Mouse (Mus musculus): ENCODE measurements around the gene Ptgdr2. TPM values are rescaled to one million over a fixed set of nuclear protein-coding genes. Genes with fewer than 3 reads are reported as not detected.

Ptgdr2 gene
- 0.23 TPM in 1 of 2 replicates, not detected in the other for total RNA-seq (2017)

DNA sequence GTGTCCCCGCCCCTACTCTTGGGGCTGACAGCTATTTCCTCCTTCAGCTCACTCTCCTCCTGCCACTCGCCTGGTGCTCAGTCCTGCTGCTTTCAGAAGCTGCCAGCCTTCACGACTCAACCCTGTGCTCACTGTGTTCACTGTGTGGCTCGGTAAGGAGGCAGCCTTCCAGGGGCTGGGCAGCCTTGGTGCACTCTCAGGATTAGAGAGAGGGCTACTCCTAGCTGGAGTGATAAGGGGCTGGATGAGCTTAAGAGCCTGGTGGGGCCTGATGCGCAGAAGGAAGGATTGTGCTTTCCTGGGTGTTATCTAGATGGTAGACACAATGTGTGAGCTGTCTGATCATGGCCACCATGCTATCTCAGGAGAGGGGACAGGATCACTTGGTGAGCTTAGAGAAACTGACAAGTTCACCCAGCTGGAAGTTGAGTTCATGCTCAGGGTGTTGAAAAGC lies at the start of gene Ptgdr2:
Gene Ptgdr2 (plus strand): TSS at position 51 of the 454 bp plus-strand sequence.
- no peak for ATAC-seq (replicated peaks; ENCODE audit: low read depth, poor library complexity, severe bottlenecking)

DNA sequence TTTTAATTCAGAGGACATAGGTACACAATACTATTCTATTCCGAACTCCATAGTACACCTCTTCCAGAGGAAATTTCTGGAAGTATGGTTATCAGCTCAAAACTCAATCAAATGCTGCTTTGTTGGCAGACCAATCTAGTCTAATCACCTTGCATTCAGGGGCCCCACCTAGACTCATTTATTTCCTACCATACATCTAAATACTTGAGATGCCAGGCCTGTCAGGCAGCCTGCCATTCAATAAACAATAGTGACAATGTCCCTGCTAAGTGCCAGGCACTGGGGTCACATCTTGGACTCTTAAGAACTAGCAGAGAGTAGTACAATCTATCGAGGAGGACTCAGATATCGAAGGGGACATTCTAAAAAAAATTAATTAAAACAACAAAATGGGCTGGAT lies 44.8 kb upstream of the Ptgdr2 start:
- ATAC-seq (replicated peaks; ENCODE audit: low read depth, poor library complexity, severe bottlenecking) = no peak

GRCm38 (mm10) chr19:10895016-10895528 lies 41.9 kb upstream of the Ptgdr2 start, which contains the start of gene Prpf19:
TSS of gene Prpf19 (plus strand) at chr19:10895231.
- ATAC-seq (replicated peaks; ENCODE audit: low read depth, poor library complexity, severe bottlenecking) = peak; percentile 96

- ATAC-seq (replicated peaks; ENCODE audit: low read depth, poor library complexity, severe bottlenecking) = no peak
Measured at GRCm38 (mm10) chr19:10895708-10896107, 41.3 kb upstream of the Ptgdr2 start.

DNA sequence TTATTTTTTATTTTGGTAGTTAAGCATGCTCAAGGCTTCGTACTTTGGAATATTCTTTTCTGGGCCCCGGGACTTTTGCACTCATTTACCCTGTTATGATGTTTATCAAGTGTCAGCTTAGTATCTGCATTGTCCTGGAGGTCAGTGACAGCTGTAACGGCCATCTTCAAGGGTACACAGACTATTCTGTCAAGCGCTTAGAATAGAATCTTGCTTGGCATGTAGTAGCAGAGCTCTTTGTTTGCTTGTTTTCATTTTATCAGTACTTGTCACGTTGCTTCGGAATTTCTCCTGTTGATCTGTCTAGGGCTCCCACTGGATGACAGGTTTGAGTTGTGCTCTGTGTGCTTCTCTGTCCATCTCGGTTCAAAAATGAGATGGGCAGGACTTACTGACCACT lies 40.1 kb upstream of the Ptgdr2 start:
- ATAC-seq (replicated peaks; ENCODE audit: low read depth, poor library complexity, severe bottlenecking) = no peak

- no peak for ATAC-seq (replicated peaks; ENCODE audit: low read depth, poor library complexity, severe bottlenecking)
Measured at GRCm38 (mm10) chr19:10897491-10897890, 39.5 kb upstream of the Ptgdr2 start.

GRCm38 (mm10) chr19:10900315-10900714 lies 36.6 kb upstream of the Ptgdr2 start:
- no peak for ATAC-seq (replicated peaks; ENCODE audit: low read depth, poor library complexity, severe bottlenecking)

DNA sequence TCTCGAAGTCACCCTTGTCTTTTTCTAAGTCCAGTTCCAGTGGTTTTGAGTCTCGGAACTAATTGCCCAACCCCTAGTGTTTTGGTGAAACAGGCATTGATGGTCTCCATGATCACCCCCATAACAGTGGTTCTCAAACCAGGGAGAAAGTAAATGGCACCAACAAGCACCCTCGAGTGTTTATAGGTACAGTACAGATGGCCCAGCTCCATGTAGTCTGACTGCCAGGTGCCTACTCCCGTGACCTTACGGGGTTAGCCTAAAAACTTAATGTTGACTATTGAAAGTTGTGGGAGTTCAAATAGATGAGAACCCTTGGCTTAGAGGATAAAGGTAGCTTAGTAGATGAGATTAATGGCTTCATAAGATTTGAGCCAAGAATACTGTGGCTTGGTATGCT lies 35.9 kb upstream of the Ptgdr2 start:
- ATAC-seq (replicated peaks; ENCODE audit: low read depth, poor library complexity, severe bottlenecking) = no peak

- ATAC-seq (replicated peaks; ENCODE audit: low read depth, poor library complexity, severe bottlenecking) = no peak
Measured at GRCm38 (mm10) chr19:10904512-10904911, 32.4 kb upstream of the Ptgdr2 start.

- no peak for ATAC-seq (replicated peaks; ENCODE audit: low read depth, poor library complexity, severe bottlenecking)
Measured at GRCm38 (mm10) chr19:10904927-10905727, 31.8 kb upstream of the Ptgdr2 start.

DNA sequence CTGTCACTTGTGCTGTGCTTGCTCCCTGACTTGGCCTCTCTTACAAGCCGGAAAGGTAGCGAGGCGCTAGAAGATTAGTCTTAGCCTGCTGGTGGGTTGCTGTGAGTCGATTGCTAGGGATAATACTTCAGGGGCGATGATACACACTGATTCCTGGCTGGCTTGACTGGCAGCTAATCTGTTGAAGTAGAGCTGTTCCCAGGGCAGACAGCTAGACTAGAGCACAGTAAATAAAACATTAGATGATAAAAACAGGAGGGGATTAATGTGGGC lies 31.3 kb upstream of the Ptgdr2 start:
- ATAC-seq (replicated peaks; ENCODE audit: low read depth, poor library complexity, severe bottlenecking) = no peak

DNA sequence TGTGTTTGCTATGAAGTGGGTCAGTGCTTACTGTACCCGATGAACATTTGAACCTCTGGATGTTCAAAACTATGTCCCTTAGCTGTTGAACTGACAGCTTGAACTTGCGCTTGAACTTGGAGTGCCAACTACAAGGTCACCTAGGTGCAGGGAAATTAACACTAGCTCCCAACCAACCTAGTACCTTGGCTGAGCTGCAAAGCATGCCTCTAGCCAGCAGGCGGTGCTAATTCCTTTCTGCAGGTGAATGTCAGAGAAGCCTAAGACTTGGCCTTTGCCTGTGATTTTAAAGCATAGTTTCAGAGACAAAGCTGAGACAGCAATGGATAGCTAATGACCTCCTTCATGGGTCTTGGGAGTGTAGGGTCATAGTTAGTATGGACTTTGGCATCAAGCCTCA lies 29.1 kb upstream of the Ptgdr2 start:
- ATAC-seq (replicated peaks; ENCODE audit: low read depth, poor library complexity, severe bottlenecking) = peak; percentile 69

GRCm38 (mm10) chr19:10909087-10909721 lies 27.8 kb upstream of the Ptgdr2 start:
- no peak for ATAC-seq (replicated peaks; ENCODE audit: low read depth, poor library complexity, severe bottlenecking)

GRCm38 (mm10) chr19:10914291-10914690 lies 22.7 kb upstream of the Ptgdr2 start:
- ATAC-seq (replicated peaks; ENCODE audit: low read depth, poor library complexity, severe bottlenecking) = peak; percentile 84

DNA sequence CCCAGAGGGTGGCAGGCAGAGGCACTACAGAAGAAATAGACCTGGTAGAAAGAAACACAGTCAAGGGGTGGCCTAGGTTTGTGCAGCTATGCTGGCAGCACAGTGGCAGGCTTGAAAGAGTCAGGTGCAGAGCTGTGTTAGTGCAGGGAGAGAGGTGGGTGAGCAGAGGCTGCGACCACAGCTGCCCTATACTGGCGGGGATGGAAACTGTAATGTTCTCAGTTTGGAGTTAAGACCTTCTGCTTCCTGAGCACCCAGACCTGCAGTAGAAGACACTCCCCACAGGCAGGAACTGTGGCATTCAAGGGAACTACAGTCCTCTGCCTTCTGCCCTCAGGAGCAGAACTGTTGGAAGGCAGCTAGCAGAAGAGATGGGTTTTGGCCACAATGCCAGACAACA lies 22.1 kb upstream of the Ptgdr2 start:
- peak; percentile 65 for ATAC-seq (replicated peaks; ENCODE audit: low read depth, poor library complexity, severe bottlenecking)

DNA sequence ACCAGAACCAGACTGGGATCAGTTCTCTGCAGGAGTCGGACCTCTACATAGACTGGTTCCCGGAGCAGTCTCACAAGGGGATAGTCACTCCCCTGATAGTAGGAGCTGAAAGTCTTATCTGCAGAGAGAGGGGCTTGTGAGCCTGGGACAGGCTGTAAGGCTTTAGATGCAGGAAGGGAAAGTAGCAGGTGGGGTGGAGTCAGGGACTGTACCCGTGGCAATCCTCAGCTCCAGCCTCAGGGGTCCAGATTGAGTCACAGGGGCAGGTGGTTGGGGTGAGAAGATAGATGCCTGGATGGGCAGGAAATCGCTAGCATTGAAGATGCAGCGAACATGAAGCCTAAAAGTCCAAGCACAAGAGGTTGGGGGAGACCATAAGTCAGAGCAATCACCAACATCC lies 20.5 kb upstream of the Ptgdr2 start:
- no peak for ATAC-seq (replicated peaks; ENCODE audit: low read depth, poor library complexity, severe bottlenecking)

DNA sequence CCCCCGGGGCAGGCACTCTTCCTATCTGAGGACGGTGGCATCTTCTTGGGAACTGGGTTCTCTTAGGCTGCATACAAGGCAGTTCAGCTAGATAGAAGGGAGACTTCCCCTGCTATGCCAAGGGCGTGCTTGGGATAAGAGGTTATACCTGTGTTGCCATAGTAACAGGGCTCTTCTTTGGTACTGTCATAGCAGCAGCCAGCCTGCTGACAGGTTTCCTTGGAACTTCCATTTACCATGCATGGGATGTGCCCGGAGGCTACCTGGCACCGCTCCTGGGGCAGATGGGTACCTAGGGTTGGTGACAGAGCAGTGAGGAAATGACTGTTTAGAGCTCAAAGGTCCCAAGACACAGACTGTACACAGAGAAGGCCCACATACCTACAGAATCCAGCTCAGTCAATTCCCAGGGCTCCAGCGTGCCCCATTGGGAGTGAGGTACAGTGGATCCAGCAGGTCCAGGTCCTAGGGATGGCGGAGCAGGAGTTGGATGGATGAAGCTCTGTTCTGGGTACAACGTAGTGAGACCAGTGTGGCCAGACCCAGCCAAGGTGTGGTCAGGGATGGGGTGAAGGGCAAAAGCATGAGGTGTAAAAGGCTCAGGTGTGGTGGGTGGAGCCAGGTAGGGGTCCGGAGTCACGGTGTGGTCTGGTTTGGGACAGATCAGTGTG lies 18.5 kb upstream of the Ptgdr2 start:
- no peak for ATAC-seq (replicated peaks; ENCODE audit: low read depth, poor library complexity, severe bottlenecking)

DNA sequence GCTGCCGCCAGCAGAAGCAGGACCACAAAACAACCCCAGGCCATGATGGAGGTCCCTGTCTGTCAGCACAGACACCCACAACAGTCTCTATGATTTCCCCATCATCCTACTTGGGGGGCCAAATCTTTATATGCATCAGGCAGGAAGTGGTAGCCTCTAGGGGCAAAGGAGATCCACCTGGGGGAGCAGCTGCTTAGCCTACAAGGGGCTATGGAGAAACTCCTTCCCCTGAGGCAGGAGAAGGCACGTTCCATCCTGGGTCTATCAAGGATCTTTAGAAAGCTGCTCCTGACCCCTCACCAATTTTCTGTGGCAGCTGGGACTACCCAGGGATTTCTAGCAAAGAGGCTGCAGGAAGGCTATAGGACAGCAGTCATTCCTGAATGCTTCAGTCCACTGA lies 16.4 kb upstream of the Ptgdr2 start, which contains the start of gene Zp1:
Gene Zp1 (minus strand): TSS at position 101 of the 400 bp plus-strand sequence.
- no peak for ATAC-seq (replicated peaks; ENCODE audit: low read depth, poor library complexity, severe bottlenecking)

DNA sequence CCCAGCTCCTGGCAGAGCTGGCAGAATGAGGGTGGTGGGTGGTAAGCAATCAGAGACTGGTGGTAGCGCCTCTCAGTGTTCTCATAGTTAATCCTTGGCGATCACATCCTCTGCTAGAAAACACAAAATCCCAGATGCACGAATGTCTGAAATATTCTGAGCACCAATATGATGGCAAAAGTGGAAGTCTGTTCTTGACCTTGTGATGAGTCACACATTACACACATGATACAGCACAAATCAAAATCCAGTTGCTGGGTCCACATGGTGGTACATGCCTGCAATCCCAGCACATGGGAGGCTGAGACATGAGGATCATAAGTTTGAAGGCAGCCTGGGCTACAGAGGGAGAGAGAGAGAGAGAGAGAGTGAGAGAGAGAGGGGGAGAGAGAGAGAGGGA lies 15.9 kb upstream of the Ptgdr2 start:
- ATAC-seq (replicated peaks; ENCODE audit: low read depth, poor library complexity, severe bottlenecking) = no peak

DNA sequence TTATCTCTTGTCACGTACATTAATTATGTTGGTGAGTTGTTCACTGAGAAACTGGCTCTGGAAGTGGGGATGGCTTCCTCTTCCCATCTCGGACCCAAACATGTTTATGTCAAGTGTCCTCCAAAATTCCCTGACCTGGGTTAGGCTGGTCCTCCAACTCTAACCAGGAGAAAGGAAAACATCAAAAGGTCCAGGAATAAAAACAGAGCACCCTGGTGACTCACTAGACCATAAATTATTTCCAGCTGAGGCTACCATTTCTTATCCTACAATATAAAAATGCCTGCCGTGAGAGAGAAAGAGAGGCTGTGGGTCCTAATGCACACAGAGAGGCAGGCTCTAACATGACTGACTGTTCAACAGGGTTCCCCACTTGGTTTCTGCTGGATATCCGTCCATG lies 12.7 kb upstream of the Ptgdr2 start:
- no peak for ATAC-seq (replicated peaks; ENCODE audit: low read depth, poor library complexity, severe bottlenecking)

DNA sequence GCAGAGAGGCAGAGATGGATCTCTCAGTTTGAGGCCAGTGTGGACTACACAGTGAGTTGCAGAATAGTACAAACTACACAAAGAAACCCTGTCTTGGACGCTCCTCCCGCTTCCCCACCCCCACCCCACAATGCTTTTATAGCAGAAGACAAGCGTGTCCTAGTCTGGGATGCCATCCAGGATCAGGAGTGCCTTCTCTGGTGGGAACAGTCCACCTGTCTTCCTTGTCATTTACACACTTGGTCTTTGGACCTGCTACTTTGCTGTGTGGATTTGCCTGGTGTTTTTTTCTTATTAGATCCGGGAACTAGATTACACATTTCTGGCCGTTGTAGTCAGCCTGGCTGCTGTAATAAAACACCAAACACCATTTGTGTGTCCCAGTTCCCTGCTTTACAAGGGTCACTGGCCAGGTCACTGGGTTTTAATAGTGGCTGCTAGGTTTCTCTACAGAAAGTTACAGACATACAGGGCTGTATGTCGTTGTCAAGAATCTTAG lies 10.8 kb upstream of the Ptgdr2 start:
- ATAC-seq (replicated peaks; ENCODE audit: low read depth, poor library complexity, severe bottlenecking) = no peak
